Mouse (Mus musculus) liver, adult 2 months (tissue): ENCODE measurements at regions not wholly inside any gene's neighbourhood (a gene's known extent, or its start where the extent isn't known, plus 50 kb on each side); places are given as distances from the start of the nearest gene placed in this dataset.
A peak's percentile ranks its signal among the peaks of the same experiment; 100 is the strongest.
"Not testable (repeated sequence)": the region's sequence is repeated elsewhere in the genome, so short reads cannot be mapped to it uniquely, and the experiment has no call there.

Source experiments
- DNase-seq: peaks from one replicate; pipeline ENCODE4 v3.0.0-alpha.2; 2011; ENCODE audit warnings: low read depth, low spot score; ENCODE audit errors: extremely low read depth
- H3K27ac ChIP-seq: fragments of 200-500 bp; replicated peaks from 2 replicates; pipeline ENCODE4 v1.5.1; 2012; ENCODE audit warnings: low read depth, mild to moderate bottlenecking, control low read depth, inconsistent platforms, low read length; ENCODE audit not compliant: insufficient read depth
- H3K27me3 ChIP-seq: fragments of 200-500 bp; 2 replicates; pipeline ENCODE4 v1.6.1; 2012; ENCODE audit warnings: mild to moderate bottlenecking, moderate library complexity, low read length, inconsistent platforms; ENCODE audit not compliant: control insufficient read depth, insufficient read depth
- H3K36me3 ChIP-seq: fragments of 200-500 bp; 2 replicates; pipeline ENCODE4 v1.6.1; 2012; ENCODE audit warnings: low read length, inconsistent platforms; ENCODE audit not compliant: control insufficient read depth, insufficient read depth
- H3K4me1 ChIP-seq: fragments of 200-500 bp; 2 replicates; pipeline ENCODE4 v1.6.1; 2011; ENCODE audit warnings: low read length; ENCODE audit not compliant: control insufficient read depth, insufficient read depth
- H3K4me3 ChIP-seq: fragments of 200-500 bp; 2 replicates; pipeline ENCODE4 v1.5.1; 2011; ENCODE audit warnings: low read depth, mild to moderate bottlenecking, control low read depth, low read length, moderate library complexity; ENCODE audit not compliant: insufficient read depth
- H3K79me2 ChIP-seq: fragments of 200-500 bp; 2 replicates; pipeline ENCODE4 v1.6.1; 2012; ENCODE audit warnings: inconsistent platforms, mild to moderate bottlenecking, low read length, moderate library complexity; ENCODE audit not compliant: control insufficient read depth, insufficient read depth
- H3K9ac ChIP-seq: fragments of 200-500 bp; 2 replicates; pipeline ENCODE4 v1.6.1; 2012; ENCODE audit warnings: low read depth, mild to moderate bottlenecking, control low read depth, inconsistent platforms, low read length
- CTCF ChIP-seq: fragments of 200-500 bp; IDR thresholded peaks from 2 replicates; pipeline ENCODE4 v1.5.1; 2011; ENCODE audit warnings: low read depth, low read length, control low read depth
- POLR2A ChIP-seq: fragments of 200-500 bp; IDR thresholded peaks from 2 replicates; pipeline ENCODE4 v1.6.1; 2011; ENCODE audit warnings: low read length, control low read depth; ENCODE audit not compliant: insufficient read depth; ENCODE audit errors: extremely low read depth
- WGBS: fragments of 180-500 bp; shearing (Covaris S2); methylation state at CpG from one replicate; pipeline ENCODE4 v1.1.7; 2018; 5-methylcytosine and 5-hydroxymethylcytosine counted together

GRCm38 (mm10) chr10:111354607-111355006 lies 56.1 kb downstream of the Bbs10 start:
- Histone ChIP-seq H3K27ac (no peak overlapping the region), H3K4me1 (no peaks in the 10 kb centered on the region), H3K36me3 (no peaks in the 10 kb centered on the region), H3K9ac (no peak overlapping the region), H3K27me3 (no peaks in the 10 kb centered on the region), H3K4me3 (no peak overlapping the region), H3K79me2 (no peaks in the 10 kb centered on the region)
- peak; percentile 39 for DNase-seq
- WGBS: 75% methylated on average over 8 of the region's 8 CpGs
- TF ChIP-seq CTCF: no peak
- no peak for TF ChIP-seq POLR2A

DNA sequence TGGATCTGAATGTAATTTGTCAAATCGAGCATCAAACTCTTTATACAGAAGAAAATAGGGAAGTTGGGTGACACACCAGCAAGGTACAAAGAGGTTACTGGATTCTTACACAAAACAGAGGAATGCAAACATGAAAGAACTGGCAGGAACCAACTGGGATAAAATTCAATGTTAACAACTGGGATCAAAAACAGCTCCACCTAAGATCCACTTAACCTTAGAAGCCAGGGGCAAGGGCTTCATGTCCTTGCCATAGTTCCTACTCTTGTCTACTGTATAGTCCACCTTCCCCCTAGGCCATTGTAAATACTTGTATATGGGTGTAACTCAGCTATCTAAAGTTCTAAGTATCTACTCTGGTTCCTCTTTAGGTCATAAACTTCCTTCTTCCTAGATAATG lies 59.9 kb downstream of the Bbs10 start:
- 17% methylated on average over 1 of the region's 1 CpGs for WGBS
- not testable (repeated sequence) for H3K4me3 ChIP-seq, H3K36me3 ChIP-seq

DNA sequence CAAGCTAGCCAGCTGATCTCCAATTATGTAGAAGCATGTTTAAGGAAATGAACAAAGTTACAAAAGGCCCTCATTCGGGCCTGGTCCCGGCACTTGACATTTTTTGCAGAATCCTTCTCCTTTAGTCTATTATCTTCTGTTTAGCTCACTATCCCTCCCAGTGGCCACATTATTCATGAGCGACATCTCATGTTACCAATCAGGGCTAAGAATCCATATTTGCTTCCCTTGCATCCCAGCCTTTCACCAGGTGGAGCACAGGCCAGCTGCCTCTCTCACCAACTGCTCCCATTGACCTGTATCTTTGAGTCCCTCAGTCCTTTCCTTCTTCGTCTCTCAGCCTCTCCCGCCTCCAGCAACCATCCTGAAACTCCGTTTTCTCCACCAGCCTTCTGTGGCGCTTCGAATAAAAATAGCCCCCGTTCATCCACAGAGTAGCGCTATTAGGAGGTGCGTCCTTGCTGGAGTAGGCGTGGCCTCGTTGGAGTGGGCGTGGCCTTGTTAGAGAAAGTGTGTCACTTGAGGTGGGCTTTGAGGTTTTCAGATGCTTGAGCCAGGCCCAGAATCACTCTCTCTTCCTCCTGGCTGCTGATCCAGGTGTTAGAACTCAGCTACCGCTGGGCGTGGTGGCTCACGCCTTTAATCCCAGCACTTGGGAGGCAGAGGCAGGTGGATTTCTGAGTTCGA lies 63.4 kb downstream of the Bbs10 start:
- no peak for DNase-seq
- TF ChIP-seq CTCF: no peak
- TF ChIP-seq POLR2A: no peak
- Histone ChIP-seq H3K27me3 (no peaks in the 10 kb centered on the region), H3K79me2 (no peaks in the 10 kb centered on the region), H3K27ac (no peak overlapping the region), H3K9ac (no peak overlapping the region), H3K4me1 (peaks cover 17% of the 10 kb centered on the region), H3K36me3 (no peaks in the 10 kb centered on the region), H3K4me3 (no peak overlapping the region)
- 95% methylated on average over 18 of the region's 18 CpGs for WGBS

More for the DNA sequence above, 59.9 kb downstream of the Bbs10 start:
- not testable (repeated sequence) for H3K4me1 ChIP-seq, H3K79me2 ChIP-seq, H3K9ac ChIP-seq, H3K27ac ChIP-seq, H3K27me3 ChIP-seq
- DNase-seq: peak; percentile 64

DNA sequence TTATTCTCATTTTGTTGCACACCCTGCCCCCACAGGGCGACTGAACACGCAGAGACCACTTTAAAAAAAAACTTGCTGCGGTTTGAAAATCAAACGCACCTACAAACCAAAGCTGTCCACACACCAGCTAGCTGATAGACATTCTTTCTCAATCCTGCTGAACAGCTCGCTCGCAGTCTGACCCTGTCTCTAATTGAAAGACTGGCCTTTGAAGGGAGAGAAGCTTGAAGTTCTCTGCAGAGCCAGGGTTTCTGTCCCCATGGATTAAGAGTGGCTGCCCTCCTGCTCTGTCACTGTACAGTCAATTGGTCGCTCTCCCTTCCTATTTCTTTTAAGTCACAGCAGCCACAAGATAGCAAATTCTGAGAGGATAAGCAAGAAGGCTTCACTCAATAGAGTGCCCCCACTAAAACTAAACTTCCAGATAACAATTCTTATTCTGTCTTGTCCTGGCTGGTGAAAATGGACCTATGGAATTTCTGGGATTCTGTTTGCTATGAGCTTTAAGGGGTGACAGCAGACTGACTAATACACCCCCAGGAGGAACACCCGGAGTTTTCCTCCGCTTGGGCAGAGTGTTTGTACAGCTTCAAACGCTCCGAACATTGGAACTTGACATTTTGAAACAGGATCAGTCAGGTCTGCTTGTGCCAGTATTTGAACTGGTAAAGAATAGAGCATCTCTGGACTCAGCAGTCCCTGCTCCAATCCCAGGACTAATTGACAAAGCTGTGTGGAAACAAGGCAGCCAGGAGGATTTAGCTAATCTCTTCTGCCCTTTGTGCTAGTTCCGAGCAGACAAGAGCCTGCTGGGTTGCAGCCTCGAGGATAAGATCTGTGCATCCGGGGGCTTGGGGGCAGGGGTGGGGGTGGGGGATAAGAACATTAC lies 65.5 kb downstream of the Bbs10 start:
- no peaks in the 10 kb centered on the region for H3K36me3 ChIP-seq
- peak overlapping the region; percentile 77 for H3K27ac ChIP-seq
- 27% methylated on average over 14 of the region's 14 CpGs for WGBS
- no peak overlapping the region for H3K9ac ChIP-seq
- H3K27me3 ChIP-seq: no peaks in the 10 kb centered on the region
- no peaks in the 10 kb centered on the region for H3K79me2 ChIP-seq
- peaks cover 17% of the 10 kb centered on the region for H3K4me1 ChIP-seq
- no peak for TF ChIP-seq POLR2A
- TF ChIP-seq CTCF: no peak
- H3K4me3 ChIP-seq: no peak overlapping the region
- DNase-seq: peak; percentile 96

DNA sequence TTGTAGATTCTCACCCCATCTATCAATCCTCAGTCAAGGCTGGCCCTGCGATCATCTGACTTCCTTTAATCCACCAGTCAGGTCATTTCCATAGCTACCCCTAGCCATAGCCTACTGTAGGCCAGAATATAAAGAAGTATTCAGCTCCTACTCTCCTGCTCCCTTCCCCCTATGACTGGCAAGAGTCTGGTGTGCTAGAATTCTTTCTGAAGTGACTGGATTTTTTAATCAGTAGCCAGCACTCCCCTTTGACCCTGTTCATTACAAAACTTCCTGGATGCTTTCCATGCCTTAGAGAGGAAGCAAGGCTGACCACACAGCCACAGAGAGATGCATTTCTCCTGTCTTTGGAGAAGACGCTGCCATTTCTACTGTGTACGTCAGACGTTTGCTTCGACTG lies 66.5 kb downstream of the Bbs10 start:
- Histone ChIP-seq H3K4me1 (peaks cover 17% of the 10 kb centered on the region), H3K4me3 (no peak overlapping the region), H3K9ac (no peak overlapping the region), H3K79me2 (no peaks in the 10 kb centered on the region), H3K27me3 (no peaks in the 10 kb centered on the region), H3K27ac (peak overlapping the region; percentile 61), H3K36me3 (no peaks in the 10 kb centered on the region)
- TF ChIP-seq POLR2A: no peak
- TF ChIP-seq CTCF: no peak
- DNase-seq: peak; percentile 92
- WGBS: 8% methylated on average over 5 of the region's 5 CpGs

GRCm38 (mm10) chr10:111369046-111369445 lies 70.6 kb downstream of the Bbs10 start:
- H3K27ac ChIP-seq, H3K36me3 ChIP-seq, H3K9ac ChIP-seq, H3K4me3 ChIP-seq, H3K79me2 ChIP-seq, H3K27me3 ChIP-seq, DNase-seq, H3K4me1 ChIP-seq: not testable (repeated sequence)
- WGBS: 88% methylated on average over 3 of the region's 3 CpGs
